Mouse (Mus musculus): ENCODE data around the gene Lancl2. TPM values are rescaled to one million over a fixed set of nuclear protein-coding genes. Genes with fewer than 3 reads are reported as not detected.

The Lancl2 gene
- polyA plus RNA-seq, 1 experiment from 2014 or later = 104 TPM

- Histone ChIP-seq H3K36me3 (ENCODE audit: control insufficient read depth, insufficient read depth, low read length) (peaks cover 6% of the 10 kb centered on the region; the same call in 1 of the 2 replicates), H3K9ac (ENCODE audit: low read depth, low read length) (no peak overlapping the region), H3K4me1 (ENCODE audit: control insufficient read depth, insufficient read depth, low read length) (no peaks in the 10 kb centered on the region), H3K27ac (ENCODE audit: low read length) (no peak overlapping the region), H3K27me3 (ENCODE audit: control insufficient read depth, insufficient read depth, low read depth, low read length) (no peaks in the 10 kb centered on the region), H3K4me2 (ENCODE audit: low read length) (no peak overlapping the region), H3K9me3 (replicated peaks; ENCODE audit: control insufficient read depth, low read length, poor library complexity, severe bottlenecking) (no peaks in the 10 kb centered on the region), H3K4me3 (ENCODE audit: low read depth, low read length) (no peak overlapping the region)
- no peak for ATAC-seq
- 94% methylated on average over 1 of the region's 1 CpGs for WGBS
Observed at GRCm38 (mm10) chr6:57784251-57784650, 81.9 kb downstream of the Lancl2 start.

DNA sequence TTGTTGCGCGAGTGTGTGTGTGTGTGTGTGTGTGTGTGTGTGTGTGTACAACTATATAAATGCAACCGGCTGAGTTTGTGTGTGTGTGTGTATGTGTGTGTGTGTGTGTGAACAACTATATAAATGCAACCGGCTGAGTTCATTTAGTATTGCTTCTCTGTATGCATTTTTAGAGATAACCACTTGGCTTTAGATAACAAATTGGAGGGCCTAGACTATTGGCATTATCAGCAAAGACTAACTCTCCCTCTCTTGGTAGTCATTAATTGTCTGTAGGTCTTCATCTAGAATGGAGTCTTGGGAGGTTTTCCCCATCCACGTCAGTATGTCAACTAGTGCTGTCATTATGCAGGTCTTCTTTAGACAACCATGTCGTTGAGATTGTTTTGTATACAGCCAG is 85.0 kb downstream of the Lancl2 start:
- Histone ChIP-seq H3K9ac (ENCODE audit: low read depth, low read length) (no peak overlapping the region), H3K4me1 (ENCODE audit: control insufficient read depth, insufficient read depth, low read length) (no peaks in the 10 kb centered on the region), H3K27me3 (ENCODE audit: control insufficient read depth, insufficient read depth, low read depth, low read length) (no peaks in the 10 kb centered on the region), H3K9me3 (replicated peaks; ENCODE audit: control insufficient read depth, low read length, poor library complexity, severe bottlenecking) (no peaks in the 10 kb centered on the region), H3K36me3 (ENCODE audit: control insufficient read depth, insufficient read depth, low read length) (peaks cover 6% of the 10 kb centered on the region; the same call in 1 of the 2 replicates), H3K27ac (ENCODE audit: low read length) (no peak overlapping the region), H3K4me3 (ENCODE audit: low read depth, low read length) (no peak overlapping the region), H3K4me2 (ENCODE audit: low read length) (no peak overlapping the region)
- 96% methylated on average over 6 of the region's 6 CpGs for WGBS
- no peak for ATAC-seq

Other genes with a start within 250 kb of the Lancl2 start
- 6.6 and 7.2 TPM in 2 replicates for gene Ppm1k, start 167.1 kb upstream of the Lancl2 start, polyA plus RNA-seq (2015; fragmentation: Nextera tagmentation; extraction: Ambion mirVana)
- gene Herc6, start 121.5 kb upstream of the Lancl2 start, polyA plus RNA-seq (2015; fragmentation: Nextera tagmentation; extraction: Ambion mirVana) = 0.83 and 1.1 TPM in 2 replicates
- gene Pyurf, start 10.5 kb upstream of the Lancl2 start, polyA plus RNA-seq (2015; fragmentation: Nextera tagmentation; extraction: Ambion mirVana) = 13.9 and 15.5 TPM in 2 replicates
- gene Vopp1, start 122.6 kb downstream of the Lancl2 start, polyA plus RNA-seq (2015; fragmentation: Nextera tagmentation; extraction: Ambion mirVana) = 254 and 266 TPM in 2 replicates
- 0.10 TPM in 1 of 2 replicates, not detected in the other for gene Vmn1r21, start 147.8 kb downstream of the Lancl2 start, polyA plus RNA-seq (2015; fragmentation: Nextera tagmentation; extraction: Ambion mirVana)
- gene Vmn1r22, start 205.5 kb downstream of the Lancl2 start, polyA plus RNA-seq (2015; fragmentation: Nextera tagmentation; extraction: Ambion mirVana) = not detected in 2 replicates
- not detected in 2 replicates for gene Vmn1r23, start 224.3 kb downstream of the Lancl2 start, polyA plus RNA-seq (2015; fragmentation: Nextera tagmentation; extraction: Ambion mirVana)